Mouse (Mus musculus): ENCODE results near the gene Kcnab2.

The Kcnab2 gene

DNA sequence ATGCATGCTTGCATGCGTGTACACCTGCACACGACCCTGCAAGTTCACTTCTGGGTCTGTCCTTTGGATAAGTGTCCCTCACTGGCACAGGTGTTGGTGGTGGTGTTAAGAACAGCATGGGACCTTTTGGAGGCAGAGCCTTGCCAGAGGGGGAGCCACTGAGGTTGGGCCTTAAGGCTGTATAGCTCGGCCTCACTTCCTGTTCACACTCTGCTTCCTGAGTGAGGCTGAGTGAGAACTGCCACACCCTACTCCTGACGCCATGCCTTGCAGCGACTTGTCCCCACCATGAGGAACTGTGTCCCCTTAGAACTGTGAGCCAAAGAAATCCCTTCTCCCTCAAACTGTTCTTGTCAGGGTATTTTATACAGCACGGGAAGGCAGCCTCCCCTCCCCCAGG lies 26.3 kb downstream of the Kcnab2 start:
- DNase-seq (ENCODE audit: low spot score): no peak

DNA sequence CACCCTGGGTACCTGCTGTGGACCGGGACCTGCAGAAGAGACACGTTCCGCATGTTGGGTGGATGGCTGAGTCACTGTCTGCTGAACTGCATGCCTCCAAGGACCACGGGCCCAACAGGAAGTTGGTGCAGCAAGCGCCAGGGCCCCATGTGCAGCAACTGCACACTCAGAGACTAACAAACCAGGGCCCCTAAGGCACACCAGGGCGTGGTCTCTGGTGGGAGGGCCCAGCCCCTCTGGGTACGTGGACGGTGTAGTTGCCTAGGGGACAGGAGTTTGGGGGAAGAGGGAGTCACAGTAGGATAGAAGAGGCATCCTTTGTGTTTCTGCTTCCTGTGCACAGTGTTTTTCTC lies 29.0 kb downstream of the Kcnab2 start:
- DNase-seq (ENCODE audit: low spot score): no peak

DNA sequence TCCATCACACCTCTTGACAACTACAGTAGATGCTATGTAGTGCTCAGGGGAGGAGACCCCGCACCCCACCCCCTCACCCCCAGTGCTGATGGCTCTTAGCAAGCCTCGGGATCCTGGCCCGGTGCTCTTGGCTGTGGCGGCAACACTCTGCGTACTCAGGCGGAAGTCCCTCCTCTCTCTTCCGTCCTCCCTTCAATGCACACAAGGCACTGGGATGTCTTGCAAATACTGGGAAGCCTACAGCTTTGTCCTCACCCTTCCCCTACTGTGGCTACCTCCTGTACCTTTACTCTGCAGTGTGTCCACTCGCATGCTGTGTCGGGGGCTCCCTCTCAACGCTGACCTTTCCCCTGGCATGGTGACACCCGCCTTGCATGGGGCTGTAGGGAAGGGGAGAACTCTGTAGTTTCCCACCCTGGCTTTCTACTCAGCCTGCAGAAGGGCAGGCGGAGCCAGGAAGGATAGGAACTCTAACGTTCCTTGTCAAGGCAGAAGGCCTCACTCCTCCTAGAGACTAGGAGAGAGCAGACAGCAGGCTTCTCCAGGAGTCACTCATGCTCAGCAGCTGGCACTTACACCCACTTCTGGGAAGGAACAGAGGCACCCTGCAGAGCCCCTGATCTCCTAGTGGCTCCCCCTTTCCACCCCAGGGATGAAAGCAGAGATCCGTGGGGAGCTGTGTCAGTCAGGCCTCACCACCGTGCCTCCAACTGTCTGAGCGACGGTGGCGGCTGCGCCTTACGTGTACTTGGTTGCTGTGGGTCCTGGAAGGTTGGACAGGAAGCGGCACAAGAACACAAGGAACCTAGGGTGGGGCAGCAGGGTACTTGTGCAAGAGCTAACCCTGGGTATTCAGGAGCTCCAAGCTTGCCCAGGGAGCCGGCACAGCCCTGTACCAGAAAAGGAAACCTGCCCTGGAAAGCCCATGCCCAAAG lies 29.7 kb downstream of the Kcnab2 start:
- DNase-seq (ENCODE audit: low spot score): no peak

DNA sequence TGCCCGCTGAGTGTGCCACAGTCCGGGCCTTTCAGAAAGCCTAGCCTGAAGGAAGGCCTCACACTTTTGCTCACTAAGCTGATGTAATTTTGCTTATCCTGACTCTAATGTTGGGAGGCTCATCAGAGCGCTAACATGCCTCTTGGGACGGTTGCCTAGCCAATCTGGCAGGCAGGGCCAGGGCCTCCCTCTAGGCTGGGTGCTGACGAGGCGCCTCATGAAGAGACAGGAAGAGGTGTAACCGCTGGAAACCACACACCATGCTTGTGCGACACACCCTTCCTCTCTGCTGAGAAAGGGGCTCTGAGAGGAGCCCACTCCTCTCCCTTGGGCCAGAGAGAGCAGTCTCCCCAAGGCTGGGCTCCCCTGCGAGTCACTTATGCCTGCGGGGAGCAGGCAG lies 31.5 kb downstream of the Kcnab2 start:
- no peak for DNase-seq (ENCODE audit: low spot score)

DNA sequence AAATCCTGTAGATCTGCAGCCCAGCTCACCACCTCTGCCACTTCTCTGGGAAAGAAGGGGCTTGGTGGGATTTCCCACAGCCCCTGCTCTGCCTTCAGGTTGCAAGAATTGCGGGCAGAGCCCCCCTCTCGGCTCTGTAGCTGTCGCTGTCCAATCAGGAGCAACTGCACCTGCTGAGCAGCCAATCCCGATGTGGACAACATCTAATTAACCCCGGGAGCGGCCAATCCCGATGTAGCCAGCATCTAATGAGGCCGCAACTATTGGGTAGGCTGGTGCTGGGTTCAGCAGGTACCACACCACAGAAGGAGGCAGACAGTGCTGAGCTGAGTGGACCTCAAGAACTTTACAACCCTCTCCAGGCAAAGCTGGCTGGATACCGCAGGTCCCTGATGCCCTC lies 36.1 kb downstream of the Kcnab2 start:
- DNase-seq (ENCODE audit: low spot score): no peak

DNA sequence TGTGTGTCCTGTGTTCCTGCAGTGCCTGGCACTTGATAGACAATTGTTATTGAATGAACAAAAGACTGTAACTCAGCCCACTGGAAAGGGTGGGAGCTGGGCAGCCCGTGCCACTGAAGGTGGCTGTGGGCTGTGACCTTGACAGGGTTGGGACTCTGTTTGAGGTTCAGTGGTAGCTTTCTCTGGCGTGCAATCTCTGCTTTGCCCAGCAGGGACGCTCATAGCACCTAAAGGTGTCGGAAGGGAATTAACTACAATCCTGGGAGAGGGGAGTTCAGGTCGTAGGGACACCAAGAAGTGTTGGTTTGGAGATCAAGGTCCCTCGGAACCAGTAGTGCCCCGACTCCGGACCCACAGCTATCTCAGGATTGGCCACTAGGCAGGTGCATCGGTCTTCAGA lies 36.8 kb downstream of the Kcnab2 start:
- DNase-seq (ENCODE audit: low spot score): no peak

DNA sequence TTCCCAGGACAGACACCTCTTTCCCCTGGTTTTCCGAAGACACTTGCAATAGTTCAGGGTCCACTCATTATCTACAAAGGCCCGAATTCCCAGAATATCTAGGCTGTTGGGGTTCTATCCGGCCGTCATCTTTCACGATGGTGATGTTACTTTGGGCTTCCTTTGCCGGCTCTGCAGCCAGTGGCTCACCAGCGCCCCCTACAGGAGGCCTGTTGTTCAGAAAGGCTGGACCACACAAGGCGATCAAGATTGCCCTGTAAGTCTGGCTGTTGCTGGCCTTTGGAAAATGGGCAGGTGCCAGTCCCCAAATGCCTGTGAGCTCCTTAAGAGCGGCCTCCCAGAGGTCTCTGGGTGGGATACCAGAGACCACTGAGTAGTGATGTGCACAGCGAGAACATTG lies 42.4 kb downstream of the Kcnab2 start:
- no peak for DNase-seq (ENCODE audit: low spot score)

DNA sequence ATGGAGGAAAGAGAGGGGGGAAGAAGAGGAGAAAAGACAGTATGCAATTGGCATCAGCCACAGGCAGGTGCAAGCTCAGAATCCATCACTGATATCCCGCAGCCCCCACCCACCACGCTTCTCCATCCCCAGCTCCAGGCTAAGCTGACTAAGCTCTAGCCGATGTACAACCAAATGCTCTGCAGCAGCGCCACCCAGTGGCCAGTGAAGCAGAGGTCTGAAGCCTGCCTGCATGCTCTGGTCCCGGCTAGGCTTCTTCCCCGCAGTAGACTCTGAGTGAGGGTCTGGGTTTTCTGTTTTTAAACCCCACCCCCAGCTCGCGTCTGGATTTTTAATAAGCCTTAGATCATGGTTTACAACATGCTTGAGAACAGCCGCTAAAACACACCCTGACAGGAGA lies 42.8 kb downstream of the Kcnab2 start:
- peak; percentile 80 for DNase-seq (ENCODE audit: low spot score)

DNA sequence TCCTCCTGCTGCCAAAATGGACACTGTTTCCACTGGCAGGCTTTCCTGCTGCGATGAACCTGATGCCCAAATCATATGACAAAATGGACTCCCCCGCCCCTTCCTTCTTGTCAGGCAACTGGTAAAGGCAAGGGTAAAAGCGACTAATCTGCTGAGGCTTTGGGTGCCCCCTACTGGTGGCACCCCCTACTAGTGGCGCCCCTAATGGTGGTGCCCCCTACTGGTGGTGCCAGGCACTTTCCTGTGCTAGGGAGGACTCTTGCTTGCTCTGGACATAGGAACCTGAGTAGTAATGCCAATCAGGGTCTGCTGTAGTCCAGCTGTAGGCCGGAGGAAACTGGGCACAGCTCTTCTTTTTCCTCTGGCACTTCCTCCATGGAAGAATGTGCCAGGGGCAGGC lies 45.4 kb downstream of the Kcnab2 start:
- no peak for DNase-seq (ENCODE audit: low spot score)

DNA sequence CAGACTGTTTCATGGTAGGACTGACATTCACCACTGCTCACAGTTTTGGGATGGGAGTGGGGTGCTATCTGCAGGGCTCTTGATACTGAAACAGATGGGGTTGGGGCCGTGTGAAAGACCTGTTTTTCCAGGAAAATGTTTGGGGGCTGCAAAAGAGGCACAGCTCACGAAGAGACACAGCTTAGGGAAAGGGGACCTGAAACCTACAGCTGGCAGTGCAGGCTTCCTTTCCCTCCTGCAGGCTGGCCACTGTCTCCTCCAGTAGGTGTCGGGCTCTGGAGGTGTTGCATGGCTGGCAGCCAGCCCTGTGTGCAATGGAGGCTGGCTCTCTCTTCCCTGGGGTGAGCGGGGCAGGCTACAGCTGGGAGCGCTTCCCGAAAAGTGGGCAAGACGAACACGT lies 49.4 kb downstream of the Kcnab2 start:
- no peak for DNase-seq (ENCODE audit: low spot score)

DNA sequence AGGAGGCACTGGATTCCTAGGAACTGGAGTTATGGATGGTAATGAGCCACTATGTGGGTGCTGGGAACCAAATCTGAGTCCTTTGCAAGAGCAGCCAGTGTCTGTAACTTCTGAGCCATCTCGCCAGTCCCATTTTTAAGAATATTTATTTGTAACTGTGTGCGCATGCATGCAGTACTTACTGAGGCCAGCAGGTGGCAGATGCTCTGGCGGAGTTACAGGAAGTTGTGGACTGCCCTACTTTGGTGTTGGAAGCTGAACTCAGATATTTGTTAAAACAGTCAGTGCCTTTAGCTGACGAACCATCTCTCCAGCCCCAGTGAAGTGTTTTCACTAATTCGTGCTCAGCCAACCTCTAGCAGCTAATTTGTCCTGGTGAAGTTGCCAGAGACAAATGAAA lies 52.7 kb downstream of the Kcnab2 start:
- DNase-seq (ENCODE audit: low spot score): no peak

DNA sequence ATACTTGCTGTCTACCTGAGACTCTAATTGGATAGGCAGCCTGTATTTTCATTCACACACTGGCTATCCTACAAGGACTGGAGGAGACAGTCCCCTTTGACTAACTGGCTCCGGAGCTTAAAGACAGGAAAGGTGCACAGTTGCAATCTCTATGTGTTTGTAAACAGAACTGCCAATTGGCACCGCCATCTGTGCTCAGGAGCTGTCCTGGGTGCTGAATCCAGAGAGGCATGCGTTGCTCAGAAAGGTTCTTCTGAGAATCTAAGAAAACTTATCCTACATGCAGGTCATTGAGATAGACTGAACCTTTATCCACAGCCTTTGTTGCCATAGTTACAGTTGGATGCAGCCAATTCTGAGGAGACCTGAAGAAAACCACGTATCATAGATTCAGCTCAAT lies 53.3 kb downstream of the Kcnab2 start:
- no peak for DNase-seq (ENCODE audit: low spot score)

DNA sequence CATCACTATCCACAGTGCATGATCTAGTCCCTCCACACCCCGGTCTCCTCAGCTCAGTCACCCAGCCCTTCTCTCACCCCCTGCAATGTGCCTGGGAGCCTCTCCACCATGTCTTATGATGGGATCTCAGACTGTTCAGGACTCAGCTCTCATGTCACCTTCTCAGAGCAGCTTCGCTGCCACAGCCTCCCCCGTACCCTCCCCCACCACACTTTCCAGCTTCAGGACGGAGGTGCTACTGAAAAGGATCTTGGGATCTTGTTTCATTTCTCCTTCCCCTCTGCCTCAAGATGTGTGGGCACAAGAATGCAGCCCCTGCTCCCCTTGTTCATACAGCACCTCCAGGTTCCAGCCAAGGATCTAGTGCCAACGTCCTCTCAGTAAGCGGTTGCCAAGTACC lies 54.1 kb downstream of the Kcnab2 start:
- DNase-seq (ENCODE audit: low spot score): no peak

DNA sequence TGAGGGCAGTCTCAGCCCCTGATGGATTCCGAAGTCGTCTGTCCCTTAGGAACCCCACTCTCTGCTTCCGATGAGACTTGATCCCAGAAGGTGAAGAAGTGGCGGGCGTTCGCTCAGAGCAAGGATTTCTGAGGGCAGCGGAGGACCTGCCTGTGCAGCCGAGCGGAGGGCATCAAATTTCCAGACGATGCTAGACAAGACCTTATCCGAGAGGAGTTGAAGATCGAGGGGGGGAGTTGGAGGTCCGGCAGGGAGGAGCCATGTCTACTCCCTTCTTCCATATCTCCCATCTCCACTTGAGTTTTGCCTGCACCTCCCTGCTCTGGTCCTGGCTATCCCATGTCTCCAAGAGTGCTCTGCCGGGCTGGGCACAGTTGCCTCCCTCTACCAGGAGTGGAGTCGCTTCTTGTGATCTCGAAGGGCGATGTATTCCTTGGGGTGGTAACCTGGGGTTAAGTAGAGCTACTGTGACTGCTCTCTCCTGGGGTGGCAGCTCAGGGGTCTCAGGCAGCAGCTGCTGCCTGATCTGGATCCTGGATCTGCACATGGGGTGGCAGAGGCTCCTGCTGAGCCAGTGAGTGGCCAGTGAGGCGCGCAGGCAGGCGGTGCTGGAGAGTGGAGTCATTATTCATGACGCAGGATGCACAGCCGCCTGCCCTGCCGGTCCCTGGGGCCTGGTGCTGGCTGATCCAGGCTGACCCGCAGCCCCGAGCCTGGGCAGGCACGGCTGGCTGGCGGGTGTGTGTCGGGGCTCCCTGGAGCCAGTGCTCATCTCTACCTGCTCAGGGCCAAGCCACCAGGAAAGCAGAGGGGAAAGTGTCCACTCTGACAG lies 59.2 kb downstream of the Kcnab2 start:
- no peak for DNase-seq (ENCODE audit: low spot score)

DNA sequence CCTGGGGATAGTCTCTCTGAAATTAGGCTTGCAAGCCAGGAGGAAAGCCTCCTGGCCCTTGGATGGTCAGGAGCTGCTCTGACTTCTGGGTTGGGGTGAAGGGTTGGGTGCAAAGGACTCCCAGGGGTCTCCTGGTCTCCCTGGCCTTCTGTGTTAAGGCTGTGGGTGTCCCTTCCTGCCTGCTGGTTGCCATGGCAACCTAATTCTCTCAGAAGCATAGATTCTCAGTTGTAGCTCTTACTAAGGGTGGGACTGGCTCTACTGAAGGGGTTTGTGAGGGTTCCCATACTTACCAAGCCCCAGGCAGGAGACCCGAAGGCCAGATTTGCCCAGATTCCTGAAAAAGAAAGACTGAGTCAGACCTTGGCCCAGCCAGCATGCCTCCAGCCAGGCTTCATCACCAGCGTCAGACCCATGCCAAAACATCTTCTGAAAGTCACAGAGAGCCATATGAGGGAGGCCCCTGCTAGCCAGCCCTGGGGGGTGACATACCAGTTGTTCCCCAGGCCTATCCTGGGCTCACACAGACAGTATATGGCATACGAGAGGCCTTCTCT lies 65.1 kb downstream of the Kcnab2 start:
- DNase-seq (ENCODE audit: low spot score): no peak

DNA sequence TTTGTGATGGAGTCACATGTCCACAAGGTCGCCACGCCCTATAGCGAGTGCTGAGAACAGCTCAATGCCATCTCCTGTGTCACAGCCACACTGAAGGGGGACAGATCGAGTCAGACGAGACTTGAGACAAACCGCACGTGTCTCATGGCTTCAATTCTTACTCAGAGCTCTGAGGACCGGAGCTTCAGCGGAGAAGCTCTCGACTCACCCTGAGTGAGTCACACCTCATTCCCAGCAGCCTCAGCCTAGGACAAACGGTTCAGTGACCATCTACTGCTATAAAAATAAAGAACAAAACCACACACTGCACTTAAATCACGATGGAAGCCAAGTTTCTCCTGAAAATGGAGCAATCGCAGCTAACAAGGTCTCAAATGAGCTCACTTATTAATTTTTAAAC lies 66.7 kb downstream of the Kcnab2 start:
- DNase-seq (ENCODE audit: low spot score): no peak

DNA sequence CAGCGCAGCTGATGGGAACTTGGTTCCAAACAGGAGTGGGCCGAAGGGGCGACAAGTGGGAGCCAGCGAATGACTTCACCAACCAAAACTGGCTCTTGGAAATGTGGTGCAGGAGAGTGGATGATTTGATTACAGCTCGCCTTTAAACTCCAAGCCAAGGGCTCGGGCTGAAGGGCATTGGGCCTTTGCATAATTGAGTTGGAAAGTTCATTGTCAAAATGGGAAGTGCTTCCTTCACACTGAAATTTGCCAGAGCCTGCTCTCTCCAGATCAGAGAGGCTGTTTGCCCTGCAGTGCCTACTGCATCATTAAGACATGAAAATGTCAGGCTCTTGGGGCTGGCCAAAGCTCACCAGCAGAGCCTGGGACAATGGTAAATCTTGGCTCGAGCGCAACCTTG lies 71.1 kb downstream of the Kcnab2 start:
- no peak for DNase-seq (ENCODE audit: low spot score)

DNA sequence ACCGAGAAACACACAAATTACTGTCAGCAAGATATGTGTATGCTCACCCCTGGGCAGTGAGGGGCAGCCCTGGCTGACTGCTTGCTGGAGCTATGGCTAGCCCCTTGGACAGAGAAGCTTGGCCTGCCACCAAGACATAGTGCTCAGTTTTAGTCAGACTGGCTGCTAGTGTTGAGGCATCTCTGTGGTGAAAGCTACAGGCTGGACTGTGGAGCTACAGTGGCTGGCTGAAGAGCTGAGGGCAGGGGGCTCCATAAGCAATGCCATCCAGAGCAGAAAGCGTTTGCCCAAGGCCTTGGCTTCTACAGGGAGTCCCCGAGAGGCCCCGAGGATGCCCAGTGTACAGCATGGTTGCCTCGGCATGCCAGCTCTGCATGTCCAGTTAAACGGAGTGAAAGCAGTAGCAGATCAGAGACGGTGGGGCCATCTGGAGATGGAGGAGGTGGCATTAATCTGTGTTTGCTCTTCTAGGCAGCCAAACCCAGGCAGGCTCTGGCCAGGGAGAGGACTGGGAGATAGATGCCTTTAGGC lies 71.9 kb downstream of the Kcnab2 start:
- no peak for DNase-seq (ENCODE audit: low spot score)

DNA sequence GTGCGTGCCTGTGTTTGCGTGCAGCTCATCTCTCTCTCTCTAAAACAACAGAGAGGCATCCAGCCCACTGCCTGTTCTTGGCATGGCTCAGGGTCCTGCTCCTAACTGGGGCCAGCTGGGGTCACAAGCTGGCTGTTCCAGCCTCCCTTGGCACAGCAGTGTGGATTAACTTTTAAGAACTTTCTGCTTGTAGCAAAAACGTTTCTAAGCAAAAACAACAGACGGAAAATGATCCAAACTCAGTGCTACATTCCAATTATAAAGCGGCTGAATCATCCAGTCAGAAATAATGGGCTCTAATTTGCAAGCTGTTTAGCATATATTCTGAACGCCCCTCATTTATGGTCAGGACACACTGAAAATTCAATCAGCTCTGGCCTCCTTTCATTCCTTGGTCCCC lies 72.5 kb downstream of the Kcnab2 start:
- peak; percentile 55 for DNase-seq (ENCODE audit: low spot score)

DNA sequence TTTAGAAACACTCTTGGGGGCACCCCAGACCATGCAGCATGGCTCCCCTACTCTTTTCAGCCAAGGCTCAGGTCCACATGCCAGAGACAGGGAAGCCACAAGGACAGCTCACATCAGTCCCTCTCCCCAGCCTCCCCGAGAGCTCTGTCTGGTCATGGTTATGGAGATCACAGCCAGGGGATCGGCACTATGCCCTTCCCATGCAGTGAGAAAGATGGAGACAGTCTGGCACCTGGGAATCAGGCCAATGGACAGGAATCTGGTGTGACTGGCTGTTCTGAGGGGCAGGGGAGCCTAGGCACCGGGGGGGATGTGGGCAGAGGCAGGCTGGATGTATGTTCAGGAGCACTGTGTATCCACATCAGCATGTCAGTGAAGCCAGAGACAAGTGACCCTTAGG lies 78.7 kb downstream of the Kcnab2 start:
- no peak for DNase-seq (ENCODE audit: low spot score)

DNA sequence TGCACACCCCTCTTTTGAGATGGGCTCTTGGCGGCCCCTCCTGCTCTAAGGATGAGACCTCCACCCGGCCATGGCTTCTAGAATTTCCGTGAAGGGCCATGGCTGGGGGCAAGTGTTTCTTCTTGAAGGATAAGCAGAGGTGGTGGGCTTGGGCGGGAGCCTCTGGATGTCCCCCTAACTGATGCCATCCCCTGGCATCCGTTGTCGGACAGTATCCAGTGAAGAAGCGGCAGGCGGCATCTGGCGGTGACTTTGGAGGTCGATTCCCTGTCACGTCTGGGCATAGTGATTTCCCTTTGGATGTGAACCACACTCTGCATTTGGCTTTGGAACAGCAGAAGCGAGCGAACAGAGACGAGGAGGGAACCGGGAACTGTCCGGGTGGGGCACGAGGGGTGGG lies 85.0 kb downstream of the Kcnab2 start:
- no peak for DNase-seq (ENCODE audit: low spot score)

DNA sequence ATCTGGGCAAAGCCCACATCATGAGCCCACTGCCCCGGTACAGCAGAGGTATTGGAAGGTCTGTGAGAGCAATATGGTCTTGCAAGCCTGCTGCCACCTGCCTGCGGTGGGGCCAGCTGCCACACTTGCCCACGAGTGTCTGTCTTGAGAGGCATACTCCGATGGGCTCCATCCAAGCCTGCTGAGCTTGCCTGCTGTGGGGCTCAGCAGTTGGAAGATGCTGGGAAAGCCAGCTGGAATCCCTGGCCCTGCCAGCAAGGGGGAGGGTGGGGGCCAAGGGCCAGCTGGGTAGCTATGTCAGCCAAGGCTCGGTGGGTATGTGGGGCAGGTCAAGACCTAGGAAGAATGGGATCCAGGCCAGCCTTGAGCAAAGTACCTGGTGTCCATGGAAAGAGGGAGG lies 85.5 kb downstream of the Kcnab2 start:
- DNase-seq (ENCODE audit: low spot score): peak; percentile 44

DNA sequence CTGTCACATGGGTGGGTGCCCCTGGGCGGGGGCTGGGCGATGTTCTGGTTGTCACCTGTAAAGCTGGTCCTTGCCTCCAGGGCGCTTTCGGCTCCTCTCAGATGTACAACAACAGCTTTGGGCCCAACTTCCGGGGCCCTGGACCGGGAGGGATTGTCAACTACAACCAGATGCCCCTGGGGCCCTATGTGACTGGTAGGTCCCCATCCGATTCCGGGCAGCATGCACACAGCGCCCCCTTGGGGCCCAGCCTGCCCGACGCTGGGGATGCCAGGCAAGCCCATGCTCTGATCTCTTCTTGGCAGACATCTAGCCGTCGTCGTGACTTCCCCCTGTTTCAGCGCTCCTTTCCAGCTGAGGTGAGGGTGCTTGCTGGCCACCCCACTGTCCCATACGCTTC lies 92.0 kb downstream of the Kcnab2 start:
- no peak for DNase-seq (ENCODE audit: low spot score)

All from layer of hippocampus, adult 9-10 months (tissue).